ENCODE assay signal across 8 mouse cellular contexts in genomic region chr4:8938948-8939411, GRCm38 (mm10).
DNase-seq lines count a peak whose midpoint lies in the region; ATAC-seq and TF ChIP-seq lines count a peak whose summit lies in the region.

No protein-coding gene starts in this region.

- H3K9me3 ChIP-seq in midbrain, embryonic 10.5 days (replicated peaks): no peaks in the 10 kb centered on the region
- no peaks in the 10 kb centered on the region for H3K9me3 ChIP-seq in midbrain, embryonic 14.5 days (ENCODE audit: control insufficient read depth, low read length)
- no peaks in the 10 kb centered on the region for H3K9me3 ChIP-seq in kidney, embryonic 16.5 days (ENCODE audit: low read length)
- no peaks in the 10 kb centered on the region for H3K9me3 ChIP-seq in neural tube, embryonic 14.5 days (ENCODE audit: control insufficient read depth, low read length)

- peak overlapping the region; percentile 39; the same call in 1 of the 2 replicates for H3K27ac ChIP-seq in midbrain, embryonic 10.5 days (replicated peaks)
- no peak overlapping the region for H3K27ac ChIP-seq in midbrain, embryonic 14.5 days (replicated peaks; ENCODE audit: low read depth, low read length)
- peak overlapping the region; percentile 66 for H3K27ac ChIP-seq in heart, adult 2 months
- no peak overlapping the region for H3K27ac ChIP-seq in kidney, embryonic 16.5 days (ENCODE audit: low read length)
- no peak overlapping the region for H3K27ac ChIP-seq in neural tube, embryonic 14.5 days (ENCODE audit: low read depth, low read length)

- ATAC-seq in midbrain, embryonic 14.5 days (ENCODE audit: low FRiP score, low TSS enrichment): no peak
- ATAC-seq in kidney, embryonic 16.5 days (ENCODE audit: low FRiP score, low TSS enrichment): peak; percentile 54; the same call in 1 of the 2 replicates
- peak; percentile 34; the same call in 1 of the 2 replicates for ATAC-seq in neural tube, embryonic 14.5 days (ENCODE audit: low read depth)

- no peaks in the 10 kb centered on the region for H3K36me3 ChIP-seq in midbrain, embryonic 10.5 days
- H3K36me3 ChIP-seq in midbrain, embryonic 14.5 days (ENCODE audit: control insufficient read depth, insufficient read depth, low read length): no peaks in the 10 kb centered on the region
- H3K36me3 ChIP-seq in heart, adult 2 months (ENCODE audit: control insufficient read depth, insufficient read depth, low read length): no peaks in the 10 kb centered on the region
- no peaks in the 10 kb centered on the region for H3K36me3 ChIP-seq in kidney, embryonic 16.5 days (ENCODE audit: insufficient read depth, low read length)
- no peaks in the 10 kb centered on the region for H3K36me3 ChIP-seq in neural tube, embryonic 14.5 days (ENCODE audit: control insufficient read depth, insufficient read depth, low read length)

- no peak overlapping the region for H3K4me2 ChIP-seq in midbrain, embryonic 14.5 days (ENCODE audit: low read length)
- H3K4me2 ChIP-seq in kidney, embryonic 16.5 days (replicated peaks; ENCODE audit: low read depth, low read length): peak overlapping the region; percentile 17
- H3K4me2 ChIP-seq in neural tube, embryonic 14.5 days (ENCODE audit: low read depth, low read length): no peak overlapping the region

- no peaks in the 10 kb centered on the region for H3K79me2 ChIP-seq in heart, adult 2 months (replicated peaks; ENCODE audit: control insufficient read depth, insufficient read depth, low read length)

- TF ChIP-seq POLR2A in heart, adult 2 months (IDR thresholded peaks at IDR 0.05; ENCODE audit: insufficient read depth, low read depth, low read length): no peak

- H3K9ac ChIP-seq in midbrain, embryonic 14.5 days (replicated peaks; ENCODE audit: low read length): no peak overlapping the region
- H3K9ac ChIP-seq in heart, adult 2 months (ENCODE audit: low read depth, low read length): no peak overlapping the region
- H3K9ac ChIP-seq in kidney, embryonic 16.5 days (replicated peaks; ENCODE audit: low read length): no peak overlapping the region
- no peak overlapping the region for H3K9ac ChIP-seq in neural tube, embryonic 14.5 days (replicated peaks; ENCODE audit: low read depth, low read length)

- DNase-seq in midbrain, embryonic 10.5 days (ENCODE audit: low spot score): no peak
- no peak for DNase-seq in midbrain, embryonic 14.5 days
- peak in 1 of 2 experiments; percentile 55 for DNase-seq in heart, adult 2 months
- no peak for DNase-seq in spleen, postnatal 4 days (ENCODE audit: low spot score in 2 of 2)
- DNase-seq in layer of hippocampus, adult 18-20 months (ENCODE audit: low spot score in 2 of 2): no peak
- DNase-seq in c-Kit-positive CD71-positive TER-119-positive erythroid progenitor cells, embryonic 14.5 days (ENCODE audit: low spot score): no peak

- no peak for TF ChIP-seq CTCF in heart, adult 2 months (IDR thresholded peaks at IDR 0.05)

- no peak for TF ChIP-seq EP300 in heart, adult 2 months (IDR thresholded peaks at IDR 0.05; ENCODE audit: insufficient read depth, low read depth, low read length)

- intact Hi-C loops in heart, adult 2 months (cut with DNase I): no loop called here

- H3K27me3 ChIP-seq in midbrain, embryonic 10.5 days (ENCODE audit: low read depth, poor library complexity, severe bottlenecking): no peaks in the 10 kb centered on the region
- no peaks in the 10 kb centered on the region for H3K27me3 ChIP-seq in midbrain, embryonic 14.5 days (ENCODE audit: control insufficient read depth, insufficient read depth, low read length)
- 0 out of 2 replicates have a peak, but pooled peaks cover 2% of the 10 kb centered on the region for H3K27me3 ChIP-seq in heart, adult 2 months (ENCODE audit: control insufficient read depth, insufficient read depth, low read length)
- H3K27me3 ChIP-seq in kidney, embryonic 16.5 days (ENCODE audit: insufficient read depth, low read length): no peaks in the 10 kb centered on the region
- no peaks in the 10 kb centered on the region for H3K27me3 ChIP-seq in neural tube, embryonic 14.5 days (ENCODE audit: control insufficient read depth, insufficient read depth, low read length)

- peaks cover 16% of the 10 kb centered on the region for H3K4me1 ChIP-seq in midbrain, embryonic 10.5 days
- H3K4me1 ChIP-seq in midbrain, embryonic 14.5 days (ENCODE audit: control insufficient read depth, insufficient read depth, low read length): no peaks in the 10 kb centered on the region
- peaks cover 6% of the 10 kb centered on the region for H3K4me1 ChIP-seq in heart, adult 2 months (ENCODE audit: control insufficient read depth, insufficient read depth, low read length)
- H3K4me1 ChIP-seq in kidney, embryonic 16.5 days (ENCODE audit: insufficient read depth, low read length): 0 out of 2 replicates have a peak, but pooled peaks cover 7% of the 10 kb centered on the region
- peaks cover 4% of the 10 kb centered on the region; the same call in 1 of the 2 replicates for H3K4me1 ChIP-seq in neural tube, embryonic 14.5 days (ENCODE audit: control insufficient read depth, insufficient read depth, low read length)

- no peak overlapping the region for H3K4me3 ChIP-seq in midbrain, embryonic 10.5 days
- no peak overlapping the region for H3K4me3 ChIP-seq in midbrain, embryonic 14.5 days (replicated peaks; ENCODE audit: low read depth, low read length)
- H3K4me3 ChIP-seq in heart, adult 2 months: peak overlapping the region; percentile 31; the same call in 1 of the 2 replicates
- 0 out of 2 replicates have a peak overlapping the region, but pooled peaks have one; percentile 17 for H3K4me3 ChIP-seq in kidney, embryonic 16.5 days (ENCODE audit: low read length)
- no peak overlapping the region for H3K4me3 ChIP-seq in neural tube, embryonic 14.5 days (ENCODE audit: low read depth, low read length)

- WGBS in midbrain, embryonic 10.5 days: 81% methylated on average over 6 of the region's 6 CpGs
- 74% methylated on average over 6 of the region's 6 CpGs for WGBS in midbrain, embryonic 14.5 days
- WGBS in heart, adult 2 months: 8% methylated on average over 6 of the region's 6 CpGs
- WGBS in kidney, embryonic 16.5 days: 26% methylated on average over 6 of the region's 6 CpGs
- 62% methylated on average over 6 of the region's 6 CpGs for WGBS in neural tube, embryonic 14.5 days

Comparison
In these comparisons a context has a peak if more than half of its experiments do, and no peak if none do; other contexts are left out.
1. H3K27ac ChIP-seq: peak in midbrain, embryonic 10.5 days (single experiment) and heart, adult 2 months (single experiment); none in midbrain, embryonic 14.5 days (single experiment), kidney, embryonic 16.5 days (single experiment) and neural tube, embryonic 14.5 days (single experiment).
2. H3K4me3 ChIP-seq: peak in heart, adult 2 months (single experiment) and kidney, embryonic 16.5 days (single experiment); none in midbrain, embryonic 10.5 days (single experiment), midbrain, embryonic 14.5 days (single experiment) and neural tube, embryonic 14.5 days (single experiment).